Mouse (Mus musculus) intestine, embryonic 16.5 days (tissue): ENCODE data around the gene Pcsk1. TPM values are rescaled to one million over a fixed set of nuclear protein-coding genes. Genes with fewer than 3 reads are reported as not detected.

Experiments
- ATAC-seq: fragments of 200-750 bp; cut with Nextera tagmentation; 2 replicates; pipeline ENCODE4 v1.8.0; 2017; ENCODE audit warnings: moderate TSS enrichment, moderate library complexity
- H3K27ac ChIP-seq: fragments of 300-500 bp; sonication (generic); 2 replicates; pipeline ENCODE4 v1.5.1; 2014; ENCODE audit warnings: mild to moderate bottlenecking, low read length
- H3K27me3 ChIP-seq: fragments of 300-500 bp; sonication (generic); replicated peaks from 2 replicates; pipeline ENCODE4 v1.6.1; 2014; ENCODE audit warnings: low read length, control low read depth, mixed read lengths; ENCODE audit not compliant: control insufficient read depth, insufficient read depth
- H3K36me3 ChIP-seq: fragments of 300-500 bp; sonication (generic); 2 replicates; pipeline ENCODE4 v1.6.1; 2014; ENCODE audit warnings: low read length, control low read depth; ENCODE audit not compliant: control insufficient read depth, insufficient read depth
- H3K4me1 ChIP-seq: fragments of 300-500 bp; sonication (generic); 2 replicates; pipeline ENCODE4 v1.6.1; 2014; ENCODE audit warnings: low read length, control low read depth, mixed read lengths; ENCODE audit not compliant: control insufficient read depth, insufficient read depth
- H3K4me2 ChIP-seq: fragments of 300-500 bp; sonication (generic); 2 replicates; pipeline ENCODE4 v1.6.1; 2014; ENCODE audit warnings: low read depth, low read length, control low read depth
- H3K4me3 ChIP-seq: fragments of 300-500 bp; sonication (generic); 2 replicates; pipeline ENCODE4 v1.5.1; 2014; ENCODE audit warnings: mild to moderate bottlenecking, low read length
- H3K9ac ChIP-seq: fragments of 300-500 bp; sonication (generic); 2 replicates; pipeline ENCODE4 v1.6.1; 2014; ENCODE audit warnings: low read depth, low read length
- H3K9me3 ChIP-seq: fragments of 300-500 bp; sonication (generic); 2 replicates; pipeline ENCODE4 v1.6.1; 2016; ENCODE audit warnings: low read length, control low read depth; ENCODE audit not compliant: control insufficient read depth
- WGBS: fragments of 180-500 bp; shearing (Covaris S2); extraction: QIAGEN DNeasy Blood & Tissue Kit; methylation state at CpG from one replicate; pipeline ENCODE4 v1.1.7; 2014; 5-methylcytosine and 5-hydroxymethylcytosine counted together
- polyA plus RNA-seq: library from polyadenylated mRNA; unstranded; fragments of >200 nt; fragmentation: Nextera tagmentation; extraction: Ambion mirVana; gene quantifications from 2 replicates; pipeline ENCODE4 v1.2.1, GENCODE M21; 2015

Gene Pcsk1
- polyA plus RNA-seq, result 3.2 and 4.7 TPM in 2 replicates

GRCm38 (mm10) chr13:75089721-75090410, at the start of gene Pcsk1:
Gene Pcsk1 (plus strand): TSS chr13:75089826.
- no peak within 1 kb of the TSS for H3K27ac ChIP-seq
- WGBS, result 1% methylated on average over 28 of the region's 28 CpGs
- H3K4me2 ChIP-seq, result peak within 1 kb of the TSS; percentile 62
- no peaks in the 10 kb centered on the region for H3K9me3 ChIP-seq
- peaks cover 4% of the 10 kb centered on the region; the same call in 1 of the 2 replicates for H3K4me1 ChIP-seq
- H3K4me3 ChIP-seq, result peak within 1 kb of the TSS; percentile 34
- ATAC-seq, result peak; percentile 40; the same call in 1 of the 2 replicates
- peaks cover 3% of the 10 kb centered on the region for H3K27me3 ChIP-seq
- H3K36me3 ChIP-seq, result no peaks in the 10 kb centered on the region
- H3K9ac ChIP-seq, result 0 out of 2 replicates have a peak within 1 kb of the TSS, but pooled peaks have one; percentile 8

GRCm38 (mm10) chr13:75058818-75059217, 30.8 kb upstream of the Pcsk1 start:
- Histone ChIP-seq H3K4me1 (no peaks in the 10 kb centered on the region), H3K4me3 (no peak overlapping the region), H3K27me3 (no peaks in the 10 kb centered on the region), H3K36me3 (no peaks in the 10 kb centered on the region), H3K4me2 (no peak overlapping the region), H3K27ac (no peak overlapping the region), H3K9ac (no peak overlapping the region), H3K9me3 (no peaks in the 10 kb centered on the region)
- no peak for ATAC-seq

- ATAC-seq, result 0 out of 2 replicates have a peak, but pooled peaks have one; percentile 21
- Histone ChIP-seq H3K4me2 (no peak overlapping the region), H3K9me3 (no peaks in the 10 kb centered on the region), H3K9ac (no peak overlapping the region), H3K36me3 (no peaks in the 10 kb centered on the region), H3K4me1 (no peaks in the 10 kb centered on the region), H3K4me3 (no peak overlapping the region), H3K27me3 (no peaks in the 10 kb centered on the region), H3K27ac (no peak overlapping the region)
- 70% methylated on average over 3 of the region's 3 CpGs for WGBS
These were observed 25.7 kb upstream of the Pcsk1 start for GRCm38 (mm10) chr13:75063947-75064346.

GRCm38 (mm10) chr13:75088597-75088996, 1.0 kb upstream of the Pcsk1 start:
- Histone ChIP-seq H3K4me2 (no peak overlapping the region), H3K36me3 (no peaks in the 10 kb centered on the region), H3K4me3 (no peak overlapping the region), H3K9ac (no peak overlapping the region), H3K27ac (no peak overlapping the region), H3K9me3 (no peaks in the 10 kb centered on the region), H3K4me1 (peaks cover 4% of the 10 kb centered on the region; the same call in 1 of the 2 replicates), H3K27me3 (peaks cover 3% of the 10 kb centered on the region)
- 22% methylated on average over 6 of the region's 6 CpGs for WGBS
- no peak for ATAC-seq

GRCm38 (mm10) chr13:75090411-75090779, 769 bp downstream of the Pcsk1 start:
- Histone ChIP-seq H3K9ac (0 out of 2 replicates have a peak overlapping the region, but pooled peaks have one; percentile 8), H3K9me3 (no peaks in the 10 kb centered on the region), H3K36me3 (no peaks in the 10 kb centered on the region), H3K27ac (no peak overlapping the region), H3K4me1 (peaks cover 4% of the 10 kb centered on the region; the same call in 1 of the 2 replicates), H3K4me2 (peak overlapping the region; percentile 62), H3K27me3 (peaks cover 3% of the 10 kb centered on the region), H3K4me3 (peak overlapping the region; percentile 34)
- WGBS, result under 1% methylated on average over 12 of the region's 12 CpGs
- no peak for ATAC-seq

- no peak overlapping the region for H3K4me3 ChIP-seq
- ATAC-seq, result no peak
These were observed 1.4 kb downstream of the Pcsk1 start for GRCm38 (mm10) chr13:75091071-75091470.

GRCm38 (mm10) chr13:75095487-75095886, 5.9 kb downstream of the Pcsk1 start:
- Histone ChIP-seq H3K4me2 (no peak overlapping the region), H3K4me1 (no peaks in the 10 kb centered on the region), H3K27ac (no peak overlapping the region), H3K9me3 (no peaks in the 10 kb centered on the region), H3K27me3 (peaks cover 3% of the 10 kb centered on the region), H3K9ac (no peak overlapping the region), H3K36me3 (no peaks in the 10 kb centered on the region), H3K4me3 (no peak overlapping the region)
- no peak for ATAC-seq

More at GRCm38 (mm10) chr13:75091071-75091470, 1.4 kb downstream of the Pcsk1 start:
- Histone ChIP-seq H3K27me3 (peaks cover 3% of the 10 kb centered on the region), H3K4me1 (peaks cover 4% of the 10 kb centered on the region; the same call in 1 of the 2 replicates), H3K4me2 (no peak overlapping the region), H3K36me3 (no peaks in the 10 kb centered on the region), H3K27ac (no peak overlapping the region), H3K9me3 (no peaks in the 10 kb centered on the region), H3K9ac (no peak overlapping the region)
- WGBS, result 72% methylated on average over 5 of the region's 5 CpGs

- Histone ChIP-seq H3K4me3 (no peak overlapping the region), H3K9ac (no peak overlapping the region), H3K4me1 (no peaks in the 10 kb centered on the region), H3K27ac (no peak overlapping the region), H3K36me3 (no peaks in the 10 kb centered on the region), H3K4me2 (no peak overlapping the region), H3K9me3 (no peaks in the 10 kb centered on the region), H3K27me3 (no peaks in the 10 kb centered on the region)
- ATAC-seq, result no peak
- 40% methylated on average over 2 of the region's 2 CpGs for WGBS
These were observed 23.5 kb downstream of the Pcsk1 start for GRCm38 (mm10) chr13:75113114-75113513.

GRCm38 (mm10) chr13:75114007-75114424, 24.4 kb downstream of the Pcsk1 start:
- 76% methylated on average over 2 of the region's 2 CpGs for WGBS
- H3K4me1 ChIP-seq, result no peaks in the 10 kb centered on the region

More at GRCm38 (mm10) chr13:75114007-75114424, 24.4 kb downstream of the Pcsk1 start:
- no peak for ATAC-seq
- no peak overlapping the region for H3K4me3 ChIP-seq
- no peak overlapping the region for H3K9ac ChIP-seq
- H3K27me3 ChIP-seq, result no peaks in the 10 kb centered on the region
- H3K9me3 ChIP-seq, result no peaks in the 10 kb centered on the region
- H3K4me2 ChIP-seq, result no peak overlapping the region
- H3K27ac ChIP-seq, result no peak overlapping the region
- no peaks in the 10 kb centered on the region for H3K36me3 ChIP-seq
